Mouse (Mus musculus) frontal cortex, postnatal 10 days (tissue): Measurements from ENCODE around the gene Mapkapk2.
"Not testable (repeated sequence)": the region's sequence is repeated elsewhere in the genome, so short reads cannot be mapped to it uniquely, and the experiment has no call there.

Source experiments
- DNase-seq, 2 experiments: peaks; one replicate each; pipeline ENCODE4 v3.0.0; 2022; ENCODE audit warnings: low spot score in 2 of 2, mixed read lengths in 1 of 2

Gene Mapkapk2

GRCm38 (mm10) chr1:131097700-131098094 lies at the start of gene Mapkapk2:
Mapkapk2 (minus strand) TSS chr1:131097826.
- peak; percentile 78 to 86 for DNase-seq

DNA sequence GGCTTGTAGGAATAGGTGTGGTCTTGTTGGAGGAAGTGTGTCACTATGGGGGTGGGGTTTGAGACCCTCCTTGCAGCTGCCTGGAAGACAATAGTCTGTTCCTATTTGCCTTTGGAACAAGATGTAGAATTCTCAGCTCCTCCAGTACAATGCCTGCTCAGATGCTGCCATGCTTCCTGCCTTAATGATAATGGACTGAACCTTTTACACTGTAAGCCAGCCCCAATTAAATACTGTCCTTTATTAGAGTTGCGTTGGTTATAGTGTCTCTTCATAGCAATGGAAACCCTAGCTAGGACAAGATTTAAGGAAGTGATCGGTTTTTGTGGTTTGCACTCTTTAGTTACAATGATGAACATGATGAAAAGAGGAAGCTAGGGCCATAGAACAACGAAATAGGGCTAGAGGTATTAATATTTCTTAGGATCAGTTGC lies 48.6 kb upstream of the Mapkapk2 start:
- DNase-seq = no peak

DNA sequence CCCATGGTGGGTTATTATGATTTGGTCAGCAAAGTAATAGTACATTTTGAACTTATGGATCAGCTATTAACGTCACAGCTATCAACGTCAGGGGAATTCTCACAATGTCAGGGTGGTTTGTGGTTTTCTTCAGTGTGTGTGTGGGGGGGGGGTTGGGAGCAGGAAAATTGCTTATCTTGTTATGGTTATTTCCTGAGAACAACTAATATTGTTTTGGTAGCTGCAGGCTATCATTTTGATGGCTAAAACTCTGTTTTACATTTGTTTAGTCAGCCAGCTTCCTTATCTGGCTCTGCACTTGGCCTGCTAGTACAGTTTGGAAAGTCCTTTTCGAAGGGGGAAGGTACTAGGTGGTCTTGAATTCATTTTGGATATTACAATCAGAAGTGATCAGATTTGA lies 47.6 kb upstream of the Mapkapk2 start:
- not testable (repeated sequence) for DNase-seq

- no peak for DNase-seq
Measured at GRCm38 (mm10) chr1:131142472-131142871, 44.8 kb upstream of the Mapkapk2 start.

DNA sequence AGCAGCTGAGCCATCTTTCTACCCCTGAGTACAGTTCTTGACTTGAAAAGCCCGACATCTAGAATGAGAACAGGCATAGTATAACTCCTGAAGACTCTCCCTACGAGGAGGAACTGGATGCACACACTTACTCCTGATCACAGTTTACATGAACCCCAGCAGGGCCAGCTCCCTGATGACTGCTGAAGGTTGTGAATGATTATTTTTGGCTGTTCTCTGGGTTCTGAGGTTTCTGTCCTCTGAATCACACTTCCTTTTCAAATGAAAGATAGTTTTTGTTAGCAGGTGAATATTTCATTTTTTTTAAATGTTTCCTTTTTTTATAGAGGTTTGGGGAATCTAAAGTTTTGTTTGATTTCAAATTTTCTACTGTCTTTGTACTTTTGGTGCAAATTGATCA lies 43.8 kb upstream of the Mapkapk2 start:
- no peak for DNase-seq

DNA sequence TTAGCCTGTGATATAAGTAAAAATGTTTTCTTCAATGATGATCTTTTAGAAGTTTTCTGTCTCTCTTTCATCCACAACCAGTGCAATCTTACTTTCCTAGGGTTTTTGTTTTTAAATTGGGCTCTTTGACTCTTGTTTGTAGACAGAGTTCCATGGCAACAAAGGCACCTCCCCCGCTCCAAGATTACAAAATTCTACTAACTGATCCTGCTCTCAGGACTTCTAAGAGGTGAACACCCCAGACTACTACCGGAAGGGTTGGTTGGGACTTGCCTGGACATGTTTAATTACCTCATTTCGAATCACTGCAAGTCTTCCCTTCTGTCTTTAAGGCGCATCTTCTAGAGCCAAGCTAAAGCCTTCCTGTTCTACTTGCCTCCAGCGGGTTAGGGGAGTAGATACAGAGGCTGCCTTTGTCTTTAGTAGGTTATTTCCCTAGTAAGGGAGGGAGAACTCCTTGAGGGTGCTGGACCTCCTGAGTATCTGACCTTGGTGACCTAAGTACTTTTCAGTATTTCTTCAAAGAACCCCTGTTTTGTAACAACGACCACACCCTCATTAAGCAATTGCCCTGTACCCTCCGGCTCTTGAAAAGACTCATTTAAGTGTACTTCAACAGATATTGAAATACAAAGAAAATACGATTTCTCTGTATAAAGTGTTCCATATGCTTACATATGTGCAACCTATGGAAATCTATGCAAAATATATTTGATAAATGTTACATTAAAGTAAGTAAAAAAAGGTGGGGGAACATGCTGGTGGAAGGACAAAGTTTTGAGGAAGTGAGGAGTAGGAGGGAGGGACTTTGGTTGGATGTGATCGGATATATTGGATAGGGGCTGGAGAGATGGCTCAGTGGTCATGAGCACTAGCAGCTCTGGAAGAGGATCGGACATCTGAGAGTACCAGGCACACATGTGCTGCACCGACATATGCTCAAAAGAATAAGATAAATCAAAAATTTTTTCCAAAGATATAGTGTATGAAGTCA lies 41.8 kb upstream of the Mapkapk2 start:
- no peak for DNase-seq

GRCm38 (mm10) chr1:131138191-131139016 lies 40.8 kb upstream of the Mapkapk2 start, which contains the start of gene Dyrk3:
Dyrk3 (minus strand) TSS chr1:131138340.
- DNase-seq = peak; percentile 83 to 90

DNA sequence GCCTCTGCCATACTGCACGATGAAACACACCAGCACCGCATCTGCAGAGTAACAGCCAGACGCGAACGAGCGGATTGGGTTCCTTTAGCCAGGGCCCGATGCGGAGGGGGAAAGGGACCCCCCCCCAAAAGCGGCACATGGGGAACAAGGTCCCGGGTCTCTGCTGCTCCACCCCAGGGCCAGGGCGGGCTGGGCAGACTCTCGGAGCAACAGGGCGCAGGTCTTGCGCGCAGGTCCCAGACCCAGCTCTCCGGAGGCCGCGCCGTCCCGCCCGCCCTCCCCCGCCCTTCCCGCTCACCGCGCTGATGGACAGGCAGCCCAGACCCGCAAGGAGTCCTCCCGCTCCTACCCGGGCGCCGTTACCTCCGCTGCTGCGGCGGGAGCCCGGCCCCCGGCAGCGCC lies 40.1 kb upstream of the Mapkapk2 start:
- DNase-seq = peak in 1 of 2 experiments; percentile 31

DNA sequence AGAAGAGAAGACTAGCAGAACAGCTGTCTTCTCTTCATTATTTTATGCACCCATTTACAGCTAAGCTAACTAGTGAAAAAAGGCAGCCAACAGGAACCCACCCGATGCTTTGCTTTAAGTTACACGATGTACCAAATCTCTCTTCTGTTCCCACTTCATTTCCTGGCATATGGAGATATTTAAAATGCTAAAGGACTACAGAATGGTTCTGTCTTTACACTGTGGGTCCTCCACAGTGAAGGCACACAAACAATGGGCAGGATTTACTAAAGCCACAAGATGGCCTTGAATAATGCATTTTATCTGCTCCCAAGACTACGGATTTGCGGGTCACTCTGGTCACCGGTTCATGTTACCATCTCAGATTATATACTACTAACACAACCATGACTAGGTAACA lies 39.5 kb upstream of the Mapkapk2 start:
- DNase-seq = no peak

- DNase-seq = no peak
Measured at GRCm38 (mm10) chr1:131135960-131136629, 38.5 kb upstream of the Mapkapk2 start.

- DNase-seq = no peak
Measured at GRCm38 (mm10) chr1:131134942-131135522, 37.4 kb upstream of the Mapkapk2 start.

- no peak for DNase-seq
Measured at GRCm38 (mm10) chr1:131134231-131134630, 36.6 kb upstream of the Mapkapk2 start.

GRCm38 (mm10) chr1:131125987-131126744 lies 28.5 kb upstream of the Mapkapk2 start:
- no peak for DNase-seq

DNA sequence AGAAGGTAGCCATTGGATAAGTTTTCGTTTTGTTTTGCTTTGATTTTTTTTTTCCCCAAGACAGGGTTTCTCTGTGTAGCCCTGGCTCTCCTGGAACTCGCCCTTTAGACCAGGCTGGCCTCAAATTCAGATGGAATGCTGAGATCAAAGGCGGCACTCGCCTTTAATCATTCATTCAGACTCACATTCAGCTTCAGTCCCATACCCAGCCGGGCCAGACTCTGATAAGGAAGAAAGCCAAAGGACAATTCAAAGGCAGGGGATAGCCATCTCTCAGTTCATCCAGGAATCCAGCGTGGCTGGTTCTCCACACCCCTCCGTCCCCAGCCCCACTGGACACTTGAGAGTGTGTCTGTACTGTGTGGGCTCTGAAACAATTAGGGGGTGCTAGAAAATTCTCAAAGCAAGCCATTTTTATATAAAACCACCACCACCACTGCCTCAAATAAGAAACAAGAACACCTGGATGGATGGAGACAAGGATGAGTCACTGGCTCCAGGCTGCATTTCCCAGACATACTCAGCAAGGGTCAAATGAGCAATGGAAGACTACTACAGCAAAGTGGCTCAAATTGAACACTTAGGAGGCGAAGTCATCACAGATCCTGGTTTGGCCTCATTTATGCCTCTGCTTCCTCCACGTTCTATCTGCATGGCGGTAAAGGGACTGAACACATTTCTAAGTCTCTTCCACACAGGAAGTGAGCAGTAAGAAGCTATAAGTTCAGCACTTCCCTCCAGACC lies 26.1 kb upstream of the Mapkapk2 start:
- DNase-seq = no peak

- no peak for DNase-seq
Measured at GRCm38 (mm10) chr1:131121987-131122386, 24.4 kb upstream of the Mapkapk2 start.

DNA sequence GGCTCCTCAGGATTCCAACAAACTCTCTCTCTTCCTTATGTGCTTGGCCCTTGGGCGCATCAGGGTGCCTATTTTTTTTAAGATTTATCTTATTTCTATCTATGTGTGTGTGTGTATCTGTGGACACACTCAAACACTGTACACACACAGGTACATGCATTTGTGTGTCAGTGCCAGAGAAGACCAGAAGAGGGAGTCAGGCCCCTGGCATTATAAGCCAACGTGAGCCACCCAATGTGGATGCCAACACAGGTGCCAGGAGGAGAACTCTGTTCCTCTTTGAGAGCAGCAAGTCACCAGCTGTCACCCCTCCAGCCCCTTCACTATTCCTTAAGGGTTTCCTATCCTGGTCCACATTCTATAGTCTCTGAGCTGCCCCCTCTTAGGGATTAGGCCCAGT lies 21.4 kb upstream of the Mapkapk2 start:
- DNase-seq = no peak

GRCm38 (mm10) chr1:131118530-131118929 lies 20.9 kb upstream of the Mapkapk2 start:
- DNase-seq = no peak

- DNase-seq = peak in 1 of 2 experiments; percentile 44
Measured at GRCm38 (mm10) chr1:131116430-131117011, 18.9 kb upstream of the Mapkapk2 start.

DNA sequence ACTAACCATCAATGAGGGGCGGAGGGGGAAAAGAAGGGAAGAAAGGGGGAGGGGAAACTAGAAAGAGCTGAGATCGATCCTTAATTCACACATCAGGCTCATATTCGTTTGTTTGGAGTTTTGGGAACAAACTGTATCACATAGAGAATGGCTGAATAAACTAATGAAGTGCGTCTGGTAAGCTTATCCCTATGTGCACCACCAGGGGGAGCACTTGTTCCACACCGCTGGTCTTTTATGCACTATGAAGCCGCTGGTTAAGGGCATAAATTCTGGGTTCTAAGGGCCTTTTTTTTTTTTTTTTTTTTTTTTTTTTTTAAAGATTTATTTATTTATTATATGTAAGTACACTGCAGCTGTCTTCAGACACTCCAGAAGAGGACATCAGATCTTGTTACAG lies 18.3 kb upstream of the Mapkapk2 start:
- peak in 1 of 2 experiments; percentile 64 for DNase-seq
